ENCODE assay signal across 8 mouse cellular contexts in genomic region chr17:50237436-50237709, GRCm38 (mm10). TPM values are rescaled to one million over a fixed set of nuclear protein-coding genes. Genes with fewer than 3 reads are reported as not detected.
DNase-seq lines count a peak whose midpoint lies in the region; ATAC-seq lines count a peak whose summit lies in the region.

No protein-coding gene starts in this region.

- peak; percentile 85 for ATAC-seq in megakaryocyte-erythroid progenitor cell, adult 5-6 weeks (replicated peaks; ENCODE audit: low FRiP score, low TSS enrichment, poor library complexity, severe bottlenecking)

- DNase-seq in ZHBTc4 (ENCODE audit: low read depth, low spot score) = peak; percentile 86
- peak; percentile 94 to 95 for DNase-seq in cerebellum, postnatal 10 days
- peak; percentile 54 to 84 for DNase-seq in frontal cortex, postnatal 10 days (ENCODE audit: low spot score in 2 of 2)
- peak; percentile 54 for DNase-seq in hindlimb bud, embryonic 11.5 days (ENCODE audit: extremely low spot score, low read depth, low spot score)
- peak; percentile 75 for DNase-seq in left cerebral cortex, adult 11 months (ENCODE audit: low spot score)
- DNase-seq in right cerebral cortex, postnatal 10 days (ENCODE audit: low spot score in 2 of 2) = peak; percentile 89 to 92
- peak; percentile 78 for DNase-seq in urinary bladder, postnatal 14 days (ENCODE audit: low spot score)

RNA-seq across cellular contexts. Expression of gene Rftn1, which starts 46.9 kb away (rescaled TPM):
- 39.0 and 39.5 TPM in 2 replicates for total RNA-seq in megakaryocyte-erythroid progenitor cell, adult 5-6 weeks (2014; fragmentation: Nextera tagmentation)
- total RNA-seq in megakaryocyte-erythroid progenitor cell, adult 5-6 weeks (2017) = 31.1 and 44.6 TPM in 2 replicates

RNA-seq across cellular contexts. Expression of gene Dazl, which starts 56.1 kb away (rescaled TPM):
- 0.74 TPM in 1 of 2 replicates, not detected in the other for total RNA-seq in megakaryocyte-erythroid progenitor cell, adult 5-6 weeks (2014; fragmentation: Nextera tagmentation)
- 0.46 and 0.47 TPM in 2 replicates for total RNA-seq in megakaryocyte-erythroid progenitor cell, adult 5-6 weeks (2017)

Comparison
In these comparisons a context has a peak if more than half of its experiments do, and no peak if none do; other contexts are left out.
1. Peak in every context shown above with its lines: DNase-seq and ATAC-seq.